Mouse (Mus musculus) liver, adult 2 months (tissue): Measurements from ENCODE around the gene Pih1d2. TPM values are rescaled to one million over a fixed set of nuclear protein-coding genes. Genes with fewer than 3 reads are reported as not detected.

Source experiments
- DNase-seq: peaks from one replicate; pipeline ENCODE4 v3.0.0-alpha.2; 2011; ENCODE audit warnings: low read depth, low spot score; ENCODE audit errors: extremely low read depth
- H3K27ac ChIP-seq: fragments of 200-500 bp; replicated peaks from 2 replicates; pipeline ENCODE4 v1.5.1; 2012; ENCODE audit warnings: low read depth, mild to moderate bottlenecking, control low read depth, inconsistent platforms, low read length; ENCODE audit not compliant: insufficient read depth
- H3K27me3 ChIP-seq: fragments of 200-500 bp; 2 replicates; pipeline ENCODE4 v1.6.1; 2012; ENCODE audit warnings: mild to moderate bottlenecking, moderate library complexity, low read length, inconsistent platforms; ENCODE audit not compliant: control insufficient read depth, insufficient read depth
- H3K36me3 ChIP-seq: fragments of 200-500 bp; 2 replicates; pipeline ENCODE4 v1.6.1; 2012; ENCODE audit warnings: low read length, inconsistent platforms; ENCODE audit not compliant: control insufficient read depth, insufficient read depth
- H3K4me1 ChIP-seq: fragments of 200-500 bp; 2 replicates; pipeline ENCODE4 v1.6.1; 2011; ENCODE audit warnings: low read length; ENCODE audit not compliant: control insufficient read depth, insufficient read depth
- H3K4me3 ChIP-seq: fragments of 200-500 bp; 2 replicates; pipeline ENCODE4 v1.5.1; 2011; ENCODE audit warnings: low read depth, mild to moderate bottlenecking, control low read depth, low read length, moderate library complexity; ENCODE audit not compliant: insufficient read depth
- H3K79me2 ChIP-seq: fragments of 200-500 bp; 2 replicates; pipeline ENCODE4 v1.6.1; 2012; ENCODE audit warnings: inconsistent platforms, mild to moderate bottlenecking, low read length, moderate library complexity; ENCODE audit not compliant: control insufficient read depth, insufficient read depth
- H3K9ac ChIP-seq: fragments of 200-500 bp; 2 replicates; pipeline ENCODE4 v1.6.1; 2012; ENCODE audit warnings: low read depth, mild to moderate bottlenecking, control low read depth, inconsistent platforms, low read length
- CTCF ChIP-seq: fragments of 200-500 bp; IDR thresholded peaks from 2 replicates; pipeline ENCODE4 v1.5.1; 2011; ENCODE audit warnings: low read depth, low read length, control low read depth
- POLR2A ChIP-seq: fragments of 200-500 bp; IDR thresholded peaks from 2 replicates; pipeline ENCODE4 v1.6.1; 2011; ENCODE audit warnings: low read length, control low read depth; ENCODE audit not compliant: insufficient read depth; ENCODE audit errors: extremely low read depth
- WGBS: fragments of 180-500 bp; shearing (Covaris S2); methylation state at CpG from one replicate; pipeline ENCODE4 v1.1.7; 2018; 5-methylcytosine and 5-hydroxymethylcytosine counted together
- polyA plus RNA-seq: library from polyadenylated mRNA; depleted of rRNA; stranded (reverse); fragments of >200 nt; gene quantifications from 2 replicates; pipeline ENCODE4 v1.2.3, GENCODE M21; 2012; rRNA removed
- total RNA-seq: library from RNA; depleted of rRNA; stranded (reverse); fragments of >200 nt; gene quantifications from 2 replicates; pipeline ENCODE4 v1.2.3, GENCODE M21; 2014; rRNA removed

The Pih1d2 gene
- total RNA-seq: 0.74 and 1.0 TPM in 2 replicates
- polyA plus RNA-seq: 0.24 and 0.47 TPM in 2 replicates

GRCm38 (mm10) chr9:50616766-50617603, at the start of gene Pih1d2, which contains the start of gene Nkapd1:
Gene Pih1d2 (plus strand): TSS chr9:50617321.
Gene Nkapd1 (minus strand): TSS chr9:50617464.
- H3K9ac ChIP-seq: peak within 1 kb of the TSS; percentile 73
- peak within 1 kb of the TSS; percentile 67 for H3K4me3 ChIP-seq
- H3K27ac ChIP-seq: peak within 1 kb of the TSS; percentile 82
- peak; percentile 82 for DNase-seq
- H3K79me2 ChIP-seq: peaks cover 3% of the 10 kb centered on the region; the same call in 1 of the 2 replicates
- H3K36me3 ChIP-seq: peaks cover 19% of the 10 kb centered on the region; the same call in 1 of the 2 replicates
- WGBS: under 1% methylated on average over 78 of the region's 81 CpGs
- no peak for TF ChIP-seq CTCF
- peak; percentile 55; the same call in 1 of the 2 replicates for TF ChIP-seq POLR2A
- no peaks in the 10 kb centered on the region for H3K27me3 ChIP-seq
- 0 out of 2 replicates have a peak, but pooled peaks cover 6% of the 10 kb centered on the region for H3K4me1 ChIP-seq

- Histone ChIP-seq H3K27me3 (no peaks in the 10 kb centered on the region), H3K4me1 (no peaks in the 10 kb centered on the region; the same call in 1 of the 2 replicates), H3K27ac (no peak overlapping the region), H3K36me3 (no peaks in the 10 kb centered on the region), H3K9ac (no peak overlapping the region), H3K4me3 (no peak overlapping the region), H3K79me2 (no peaks in the 10 kb centered on the region)
- no peak for DNase-seq
- WGBS: 84% methylated on average over 4 of the region's 4 CpGs
- TF ChIP-seq POLR2A (no peak), CTCF (no peak)
Observed at GRCm38 (mm10) chr9:50567372-50567771, 49.7 kb upstream of the Pih1d2 start.

- H3K9ac ChIP-seq: no peak overlapping the region
- TF ChIP-seq POLR2A (no peak), CTCF (no peak)
- no peak overlapping the region for H3K27ac ChIP-seq
- no peak overlapping the region for H3K4me3 ChIP-seq
- no peak for DNase-seq
- H3K27me3 ChIP-seq: no peaks in the 10 kb centered on the region
- no peaks in the 10 kb centered on the region; the same call in 1 of the 2 replicates for H3K4me1 ChIP-seq
- H3K36me3 ChIP-seq: no peaks in the 10 kb centered on the region; the same call in 1 of the 2 replicates
- WGBS: 91% methylated on average over 2 of the region's 2 CpGs
- no peaks in the 10 kb centered on the region for H3K79me2 ChIP-seq
Observed at GRCm38 (mm10) chr9:50567881-50568280, 49.2 kb upstream of the Pih1d2 start.

- peaks cover 3% of the 10 kb centered on the region for H3K36me3 ChIP-seq
- H3K27ac ChIP-seq: no peak overlapping the region
- no peaks in the 10 kb centered on the region for H3K27me3 ChIP-seq
- no peak overlapping the region for H3K4me3 ChIP-seq
- TF ChIP-seq CTCF (no peak), POLR2A (no peak)
- H3K79me2 ChIP-seq: no peaks in the 10 kb centered on the region
- DNase-seq: no peak
- no peaks in the 10 kb centered on the region; the same call in 1 of the 2 replicates for H3K4me1 ChIP-seq
- WGBS: 87% methylated on average over 10 of the region's 10 CpGs
- no peak overlapping the region for H3K9ac ChIP-seq
Observed at GRCm38 (mm10) chr9:50569599-50570525, 47.3 kb upstream of the Pih1d2 start.

GRCm38 (mm10) chr9:50580370-50580769, 36.8 kb upstream of the Pih1d2 start:
- no peak for TF ChIP-seq CTCF
- TF ChIP-seq POLR2A: no peak
- Histone ChIP-seq H3K4me3 (no peak overlapping the region), H3K9ac (no peak overlapping the region), H3K27ac (no peak overlapping the region), H3K36me3 (peaks cover 3% of the 10 kb centered on the region; the same call in 1 of the 2 replicates), H3K27me3 (no peaks in the 10 kb centered on the region), H3K4me1 (no peaks in the 10 kb centered on the region), H3K79me2 (no peaks in the 10 kb centered on the region)
- DNase-seq: no peak
- WGBS: 82% methylated on average over 4 of the region's 4 CpGs
